Mouse (Mus musculus) myocyte (in vitro differentiated cells): Measurements from ENCODE around the gene Arhgap17.
A peak's percentile ranks its signal among the peaks of the same experiment; 100 is the strongest.

Experiments used
- MAX ChIP-seq: IDR thresholded peaks from one replicate; pipeline ENCODE4 v1.6.1; 2011; ENCODE audit warnings: low read depth, mild to moderate bottlenecking, control low read depth
- POLR2A ChIP-seq: IDR thresholded peaks from one replicate; pipeline ENCODE4 v1.6.1; 2011; ENCODE audit warnings: low read depth, mild to moderate bottlenecking, control low read depth, moderate library complexity; ENCODE audit not compliant: insufficient read length
- POLR2AphosphoS2 ChIP-seq: IDR thresholded peaks from one replicate; pipeline ENCODE4 v1.6.1; 2011; ENCODE audit warnings: low read depth, control low read depth; ENCODE audit not compliant: insufficient read length
- USF1 ChIP-seq: IDR thresholded peaks from one replicate; pipeline ENCODE4 v1.6.1; 2011; ENCODE audit warnings: low read depth, mild to moderate bottlenecking, control low read depth, moderate library complexity

GRCm38 (mm10) chr7:123377443-123378400, 8.0 kb upstream of the Arhgap17 start:
- peak; percentile 80 for TF ChIP-seq POLR2A
- no peak for TF ChIP-seq MAX
- TF ChIP-seq USF1 = no peak
- TF ChIP-seq POLR2AphosphoS2 = peak; percentile 84
